Mouse (Mus musculus) embryonic facial prominence, embryonic 13.5 days (tissue): ENCODE measurements around the gene Tmem8b. TPM values are rescaled to one million over a fixed set of nuclear protein-coding genes. Genes with fewer than 3 reads are reported as not detected.

ENCODE experiments used
- ATAC-seq: fragments of 200-750 bp; cut with Nextera tagmentation; 2 replicates; pipeline ENCODE4 v1.8.0; 2017; ENCODE audit warnings: low read depth; ENCODE audit not compliant: insufficient number of reproducible peaks, insufficient read depth, low FRiP score, low TSS enrichment
- H3K27ac ChIP-seq: fragments of 300-500 bp; sonication (generic); 2 replicates; pipeline ENCODE4 v1.5.1; 2015; ENCODE audit warnings: moderate library complexity, mild to moderate bottlenecking, inconsistent platforms
- H3K27me3 ChIP-seq: fragments of 300-500 bp; sonication (generic); 2 replicates; pipeline ENCODE4 v1.6.1; 2015; ENCODE audit warnings: mild to moderate bottlenecking, inconsistent platforms
- H3K36me3 ChIP-seq: fragments of 300-500 bp; sonication (generic); 2 replicates; pipeline ENCODE4 v1.6.1; 2015; ENCODE audit warnings: mild to moderate bottlenecking, inconsistent platforms
- H3K4me1 ChIP-seq: fragments of 300-500 bp; sonication (generic); 2 replicates; pipeline ENCODE4 v1.6.1; 2015; ENCODE audit warnings: inconsistent platforms
- H3K4me2 ChIP-seq: fragments of 300-500 bp; sonication (generic); 2 replicates; pipeline ENCODE4 v1.6.1; 2015; ENCODE audit warnings: moderate library complexity, mild to moderate bottlenecking, inconsistent platforms
- H3K4me3 ChIP-seq: fragments of 300-500 bp; sonication (generic); 2 replicates; pipeline ENCODE4 v1.5.1; 2015; ENCODE audit warnings: mild to moderate bottlenecking, inconsistent platforms
- H3K9ac ChIP-seq: fragments of 300-500 bp; sonication (generic); 2 replicates; pipeline ENCODE4 v1.6.1; 2015; ENCODE audit warnings: mild to moderate bottlenecking, inconsistent platforms
- H3K9me3 ChIP-seq: fragments of 300-500 bp; sonication (generic); 2 replicates; pipeline ENCODE4 v1.6.1; 2016; ENCODE audit warnings: inconsistent platforms
- WGBS: fragments of 180-500 bp; shearing (Covaris S2); methylation state at CpG from one replicate; pipeline ENCODE4 v1.1.7; 2015; ENCODE audit warnings: mixed read lengths; 5-methylcytosine and 5-hydroxymethylcytosine counted together
- polyA plus RNA-seq: library from polyadenylated mRNA; unstranded; fragments of >200 nt; fragmentation: Nextera tagmentation; extraction: Ambion mirVana; gene quantifications from 2 replicates; pipeline ENCODE4 v1.2.1, GENCODE M21; 2015

Tmem8b gene
- polyA plus RNA-seq, 1 experiment from 2014 or later, result 8.4 TPM

DNA sequence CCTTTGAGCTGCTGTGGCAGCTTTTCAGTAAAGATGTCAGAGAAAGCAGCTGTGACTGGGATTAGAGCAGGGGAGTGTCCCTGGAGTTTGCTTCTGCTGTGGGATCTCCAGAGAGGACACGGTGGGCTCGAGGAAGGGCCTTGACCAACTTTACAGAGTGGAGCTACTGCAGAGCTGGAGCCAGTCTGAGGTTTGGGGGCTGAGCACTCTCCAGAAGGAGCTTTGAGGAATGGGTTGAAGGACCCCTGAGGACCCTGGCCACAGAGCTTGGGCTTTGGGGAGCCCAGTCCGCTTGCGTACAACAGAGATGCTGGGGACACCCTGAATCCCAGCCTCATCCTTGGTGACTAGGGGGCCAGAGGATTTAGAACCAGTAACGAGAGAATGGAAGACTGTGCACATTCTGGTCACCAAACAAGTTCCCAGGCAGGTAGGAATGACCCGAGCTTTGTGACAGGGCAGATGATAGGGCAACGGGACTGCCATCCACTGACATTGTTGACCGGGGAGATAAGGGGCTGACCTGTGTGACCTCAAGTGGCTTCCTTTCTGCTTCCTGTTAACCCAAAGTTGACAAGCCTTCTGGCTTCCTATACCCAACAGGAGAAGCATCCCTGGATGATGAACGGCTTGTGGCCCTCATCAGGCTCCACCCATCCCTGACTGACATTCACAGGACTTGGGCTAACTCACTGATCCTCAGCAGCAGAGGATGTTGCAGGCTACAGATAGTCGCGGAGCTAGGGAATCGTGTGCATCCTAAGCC, 57.6 kb downstream of the Tmem8b start:
- H3K27ac ChIP-seq, result no peak overlapping the region
- no peaks in the 10 kb centered on the region for H3K9me3 ChIP-seq
- H3K36me3 ChIP-seq, result no peaks in the 10 kb centered on the region
- H3K4me1 ChIP-seq, result peaks cover 13% of the 10 kb centered on the region
- H3K4me3 ChIP-seq, result no peak overlapping the region
- no peaks in the 10 kb centered on the region for H3K27me3 ChIP-seq
- no peak overlapping the region for H3K9ac ChIP-seq
- no peak for ATAC-seq
- WGBS, result 64% methylated on average over 12 of the region's 12 CpGs
- no peak overlapping the region for H3K4me2 ChIP-seq

DNA sequence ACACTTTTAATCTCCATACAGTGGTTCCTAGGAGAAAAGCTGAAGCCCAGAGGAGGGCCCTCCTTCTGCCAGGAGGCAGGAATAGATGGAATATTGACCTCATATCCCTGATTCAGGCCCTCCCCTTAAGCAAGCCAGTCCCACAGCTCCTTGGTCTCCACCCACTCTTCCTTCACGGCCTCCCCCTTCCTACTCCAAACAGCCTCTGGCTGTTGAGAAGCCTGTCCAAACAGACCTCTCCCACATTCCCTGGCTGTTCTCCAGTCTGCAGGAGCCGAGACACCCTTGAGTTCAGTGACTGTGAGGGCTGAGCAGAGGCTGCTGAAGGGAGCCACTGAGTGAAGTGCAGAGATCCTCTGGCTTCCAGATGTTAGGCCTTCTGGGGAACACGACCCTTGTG, 58.2 kb downstream of the Tmem8b start, which contains the start of gene Hrct1:
Hrct1 (plus strand) TSS at position 194 of the 400 bp plus-strand sequence.
- no peak within 1 kb of the TSS for H3K4me2 ChIP-seq
- WGBS, result 20% methylated on average over 3 of the region's 3 CpGs
- no peak within 1 kb of the TSS for H3K9ac ChIP-seq
- H3K4me1 ChIP-seq, result peaks cover 13% of the 10 kb centered on the region
- H3K27ac ChIP-seq, result 0 out of 2 replicates have a peak within 1 kb of the TSS, but pooled peaks have one; percentile 7
- no peak for ATAC-seq
- no peak within 1 kb of the TSS for H3K4me3 ChIP-seq
- no peaks in the 10 kb centered on the region for H3K9me3 ChIP-seq
- no peaks in the 10 kb centered on the region for H3K27me3 ChIP-seq
- H3K36me3 ChIP-seq, result no peaks in the 10 kb centered on the region

DNA sequence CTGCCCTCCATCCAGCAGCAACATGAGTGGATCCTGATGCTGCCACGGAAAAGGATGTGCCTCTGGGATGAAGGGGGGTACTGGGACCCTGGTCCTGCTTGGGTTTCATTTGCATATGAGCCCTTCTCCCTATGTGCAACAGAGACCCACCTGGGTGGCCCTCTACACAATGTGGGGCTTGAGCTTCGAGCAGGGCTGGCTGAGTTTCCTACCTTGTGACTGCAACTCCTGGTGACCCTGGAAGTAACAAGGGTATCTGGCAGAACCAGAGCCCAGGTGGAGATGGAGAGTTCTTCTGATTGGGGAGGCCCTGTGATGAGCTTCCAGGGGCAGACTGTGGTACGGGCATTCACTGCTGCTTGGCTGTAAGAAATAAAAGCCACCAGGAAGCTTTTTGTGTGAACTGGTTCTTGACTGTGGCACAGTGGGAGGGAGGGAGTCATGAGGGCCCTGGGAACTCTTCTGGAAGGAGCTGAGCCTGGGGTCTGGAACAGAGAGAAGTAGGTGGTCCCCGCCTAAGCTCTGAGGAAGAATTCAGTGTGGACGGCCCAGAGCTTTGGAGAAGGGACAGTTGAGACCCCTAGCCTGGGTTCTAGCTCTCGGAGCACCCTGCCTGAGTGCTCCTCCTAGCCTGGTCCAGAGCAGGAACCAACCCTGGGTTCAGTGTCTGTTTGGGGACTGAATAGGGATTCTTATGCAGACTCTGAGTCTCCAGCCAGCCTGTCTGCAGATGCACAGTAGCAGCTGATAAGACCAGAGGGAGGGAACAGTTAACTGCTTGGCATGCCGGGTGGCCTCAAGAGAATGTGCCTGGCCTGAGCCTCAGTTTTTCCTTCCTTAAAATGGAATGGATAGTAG, 59.2 kb downstream of the Tmem8b start:
- no peak overlapping the region for H3K4me3 ChIP-seq
- 78% methylated on average over 7 of the region's 7 CpGs for WGBS
- H3K9ac ChIP-seq, result no peak overlapping the region
- H3K36me3 ChIP-seq, result no peaks in the 10 kb centered on the region
- H3K4me2 ChIP-seq, result no peak overlapping the region
- H3K9me3 ChIP-seq, result no peaks in the 10 kb centered on the region
- H3K4me1 ChIP-seq, result peaks cover 13% of the 10 kb centered on the region
- H3K27me3 ChIP-seq, result no peaks in the 10 kb centered on the region
- no peak for ATAC-seq
- no peak overlapping the region for H3K27ac ChIP-seq

DNA sequence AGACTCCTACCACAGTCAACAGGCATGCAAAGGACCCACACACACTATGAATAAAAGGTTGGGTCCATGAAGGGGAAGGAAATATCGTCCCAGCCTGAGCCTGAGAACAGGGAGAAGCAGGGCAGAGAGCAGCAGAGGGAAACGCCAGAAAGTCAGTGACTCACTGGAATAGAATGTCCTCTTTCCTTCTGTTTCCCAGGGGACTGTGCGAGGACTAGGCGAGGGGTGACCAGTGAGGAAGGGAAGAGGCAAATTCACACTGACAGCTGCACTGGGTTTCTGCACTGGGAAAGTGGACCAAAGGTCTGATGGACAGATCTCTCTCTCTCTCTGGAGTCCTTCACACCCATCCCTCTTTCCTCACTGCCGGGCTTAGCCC, 59.8 kb downstream of the Tmem8b start:
- 50% methylated on average over 5 of the region's 5 CpGs for WGBS
- no peak for ATAC-seq
- H3K4me2 ChIP-seq, result no peak overlapping the region
- H3K4me3 ChIP-seq, result no peak overlapping the region
- peaks cover 13% of the 10 kb centered on the region for H3K4me1 ChIP-seq
- no peaks in the 10 kb centered on the region for H3K9me3 ChIP-seq
- H3K27me3 ChIP-seq, result no peaks in the 10 kb centered on the region
- no peaks in the 10 kb centered on the region for H3K36me3 ChIP-seq
- H3K9ac ChIP-seq, result no peak overlapping the region
- H3K27ac ChIP-seq, result no peak overlapping the region

DNA sequence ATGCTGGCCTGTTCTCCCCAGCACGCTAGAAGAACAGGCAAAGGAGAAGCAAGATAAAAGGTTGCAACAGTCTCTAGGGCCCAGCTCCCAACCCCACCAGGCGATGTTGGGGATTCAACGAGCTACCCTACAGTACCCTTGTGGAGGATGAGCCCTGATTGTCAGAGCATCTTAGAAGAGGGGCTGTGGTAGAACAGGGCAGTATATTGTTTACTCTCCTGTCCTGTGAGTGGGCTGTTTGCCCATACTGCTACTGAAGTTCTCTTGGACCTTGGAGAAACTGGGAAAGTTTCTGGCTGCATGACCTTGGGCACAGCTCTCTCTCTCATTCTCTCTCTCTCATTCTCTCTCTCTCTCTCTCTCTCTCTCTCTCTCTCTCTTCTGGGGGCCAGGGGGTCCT, 60.4 kb downstream of the Tmem8b start:
- Histone ChIP-seq H3K9me3 (no peaks in the 10 kb centered on the region), H3K4me2 (no peak overlapping the region), H3K27ac (no peak overlapping the region), H3K4me3 (no peak overlapping the region), H3K4me1 (peaks cover 13% of the 10 kb centered on the region), H3K27me3 (no peaks in the 10 kb centered on the region), H3K36me3 (no peaks in the 10 kb centered on the region), H3K9ac (no peak overlapping the region)
- no peak for ATAC-seq
- 64% methylated on average over 3 of the region's 3 CpGs for WGBS

DNA sequence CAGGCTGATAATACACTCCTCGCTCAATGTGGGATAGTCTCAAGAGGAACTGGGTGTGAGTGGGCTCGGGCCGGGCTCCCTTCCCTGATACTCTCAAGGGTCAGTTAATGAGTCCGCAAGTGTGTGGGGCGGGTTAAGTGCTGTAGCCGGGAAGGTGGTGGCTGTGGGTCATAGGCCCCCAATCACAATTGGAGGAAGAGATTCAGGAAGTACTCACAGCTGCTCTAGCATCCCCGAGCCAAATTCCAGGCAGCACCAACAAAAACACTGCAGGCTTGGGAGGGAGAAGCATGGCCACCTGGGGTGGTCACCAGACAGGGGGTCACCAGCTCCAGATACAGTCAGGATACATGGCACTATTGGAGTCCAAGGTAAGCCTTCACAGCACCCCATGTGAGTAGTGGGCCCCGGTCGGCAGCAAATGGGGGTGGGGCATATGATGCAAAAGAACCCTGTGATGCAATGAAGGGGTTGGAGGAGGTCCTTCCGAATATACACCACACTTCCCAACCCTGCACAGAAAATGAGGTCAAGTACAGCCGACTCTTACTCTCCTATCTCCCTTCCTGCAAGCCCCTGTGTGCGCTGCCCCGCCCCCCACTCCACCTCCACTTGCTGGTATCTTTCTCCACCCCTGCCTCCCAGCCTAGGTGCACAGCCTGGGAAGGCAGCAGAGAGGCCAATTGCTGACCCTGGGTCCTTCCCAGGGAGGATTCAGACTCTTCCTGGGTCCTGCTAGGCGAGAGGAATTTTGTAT, 61.2 kb downstream of the Tmem8b start, which contains the start of gene Spaar:
Spaar (plus strand) TSS at position 241 of the 757 bp plus-strand sequence.
- Histone ChIP-seq H3K4me2 (no peak within 1 kb of the TSS), H3K27ac (no peak within 1 kb of the TSS), H3K4me3 (no peak within 1 kb of the TSS), H3K9ac (no peak within 1 kb of the TSS), H3K36me3 (no peaks in the 10 kb centered on the region), H3K4me1 (peaks cover 13% of the 10 kb centered on the region), H3K9me3 (no peaks in the 10 kb centered on the region), H3K27me3 (no peaks in the 10 kb centered on the region)
- no peak for ATAC-seq
- 62% methylated on average over 14 of the region's 14 CpGs for WGBS

DNA sequence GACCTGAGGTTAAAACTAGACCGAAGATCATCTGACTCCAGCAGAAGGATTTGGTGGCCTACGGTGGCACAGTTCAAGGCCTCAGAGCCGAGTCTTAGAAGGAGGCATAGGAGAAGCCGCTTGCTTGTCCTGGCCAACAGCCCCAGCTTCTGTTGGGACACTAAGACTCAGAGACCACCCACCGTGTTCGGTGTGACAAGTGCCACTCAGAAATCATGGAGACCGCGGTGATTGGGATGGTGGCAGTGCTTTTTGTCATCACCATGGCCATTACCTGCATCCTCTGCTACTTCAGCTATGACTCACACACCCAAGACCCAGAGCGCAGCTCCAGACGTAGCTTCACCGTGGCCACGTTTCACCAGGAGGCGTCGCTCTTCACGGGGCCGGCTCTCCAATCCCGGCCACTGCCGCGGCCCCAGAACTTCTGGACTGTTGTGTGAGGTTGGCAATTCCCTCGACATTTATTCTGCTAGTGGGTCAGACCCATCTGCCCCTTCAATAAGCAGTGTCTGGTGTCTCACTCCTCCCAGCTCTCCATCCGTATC, 62.1 kb downstream of the Tmem8b start:
- Histone ChIP-seq H3K9me3 (no peaks in the 10 kb centered on the region), H3K27ac (no peak overlapping the region), H3K4me2 (no peak overlapping the region), H3K27me3 (no peaks in the 10 kb centered on the region), H3K4me3 (no peak overlapping the region), H3K36me3 (no peaks in the 10 kb centered on the region), H3K4me1 (peaks cover 17% of the 10 kb centered on the region), H3K9ac (no peak overlapping the region)
- no peak for ATAC-seq
- 73% methylated on average over 21 of the region's 21 CpGs for WGBS

DNA sequence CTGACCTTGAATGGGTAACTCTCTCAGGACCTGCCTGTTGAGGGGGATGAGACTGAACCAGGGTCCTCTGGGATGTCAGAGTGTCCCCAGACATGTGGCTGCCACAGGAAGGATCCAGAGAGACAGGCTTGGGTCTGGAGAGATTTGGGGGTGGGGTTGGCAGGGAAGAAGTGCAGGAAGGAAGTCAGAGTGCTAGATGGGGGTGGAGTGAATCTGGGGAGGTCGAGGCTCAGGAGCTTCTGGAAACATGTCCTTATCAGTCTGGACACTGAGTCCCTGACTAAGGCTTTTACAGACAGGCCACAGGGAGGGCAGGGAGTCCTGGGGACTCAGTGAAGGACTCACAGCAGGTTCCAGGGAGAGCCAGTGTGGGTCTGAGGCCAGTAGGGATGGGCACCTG, 63.4 kb downstream of the Tmem8b start:
- Histone ChIP-seq H3K4me2 (no peak overlapping the region), H3K4me3 (no peak overlapping the region), H3K9ac (no peak overlapping the region), H3K27me3 (no peaks in the 10 kb centered on the region), H3K4me1 (peaks cover 9% of the 10 kb centered on the region; the same call in 1 of the 2 replicates), H3K9me3 (no peaks in the 10 kb centered on the region), H3K36me3 (no peaks in the 10 kb centered on the region), H3K27ac (no peak overlapping the region)
- ATAC-seq, result no peak
- 35% methylated on average over 1 of the region's 1 CpGs for WGBS

DNA sequence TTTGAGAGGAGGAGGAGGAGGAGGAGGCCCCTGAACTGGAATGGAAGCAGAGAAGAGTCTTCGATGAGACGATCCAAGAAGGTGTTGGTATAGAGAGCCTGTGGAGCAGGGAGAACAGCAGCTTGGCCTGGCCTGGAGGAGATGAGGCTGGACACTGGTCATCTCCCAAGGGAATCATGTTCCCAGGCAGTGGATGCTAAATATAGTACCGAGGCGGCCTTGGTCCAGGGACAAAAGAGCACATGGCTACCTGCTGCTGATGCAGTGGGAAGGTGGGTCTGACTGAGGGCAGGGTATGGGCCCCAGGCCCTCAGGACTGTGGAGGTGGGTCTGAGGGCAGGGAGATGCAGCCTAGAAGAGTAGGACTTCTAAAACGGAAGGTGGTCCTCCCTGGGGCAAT, 64.4 kb downstream of the Tmem8b start:
- no peaks in the 10 kb centered on the region for H3K9me3 ChIP-seq
- H3K27ac ChIP-seq, result no peak overlapping the region
- 0 out of 2 replicates have a peak, but pooled peaks cover 4% of the 10 kb centered on the region for H3K4me1 ChIP-seq
- no peak overlapping the region for H3K9ac ChIP-seq
- H3K4me2 ChIP-seq, result no peak overlapping the region
- H3K36me3 ChIP-seq, result no peaks in the 10 kb centered on the region
- no peak for ATAC-seq
- H3K27me3 ChIP-seq, result no peaks in the 10 kb centered on the region
- H3K4me3 ChIP-seq, result no peak overlapping the region
- 84% methylated on average over 5 of the region's 5 CpGs for WGBS

DNA sequence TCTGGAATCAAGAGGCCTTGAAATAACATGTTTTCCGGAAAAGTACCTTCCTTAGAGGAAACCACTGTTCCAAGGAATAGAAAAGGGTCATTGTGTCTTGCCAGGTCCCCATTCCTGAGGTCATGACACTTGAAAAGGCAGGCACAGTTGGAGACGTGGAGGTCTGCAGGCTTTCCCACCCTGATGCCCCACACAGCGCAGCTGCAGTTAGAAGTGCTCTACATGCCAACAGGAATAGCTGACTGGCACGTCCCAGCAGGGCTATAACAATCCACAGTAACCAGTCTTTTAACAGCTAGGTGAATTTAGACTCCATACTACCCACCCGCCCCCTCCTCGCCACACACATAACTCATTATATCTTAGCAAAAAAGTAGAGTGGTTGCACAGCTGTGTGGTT, 68.4 kb downstream of the Tmem8b start:
- Histone ChIP-seq H3K4me2 (no peak overlapping the region), H3K9ac (no peak overlapping the region), H3K4me3 (no peak overlapping the region), H3K4me1 (peaks cover 5% of the 10 kb centered on the region; the same call in 1 of the 2 replicates), H3K9me3 (no peaks in the 10 kb centered on the region), H3K27me3 (no peaks in the 10 kb centered on the region), H3K36me3 (no peaks in the 10 kb centered on the region), H3K27ac (no peak overlapping the region)
- no peak for ATAC-seq
- WGBS, result 47% methylated on average over 6 of the region's 6 CpGs

DNA sequence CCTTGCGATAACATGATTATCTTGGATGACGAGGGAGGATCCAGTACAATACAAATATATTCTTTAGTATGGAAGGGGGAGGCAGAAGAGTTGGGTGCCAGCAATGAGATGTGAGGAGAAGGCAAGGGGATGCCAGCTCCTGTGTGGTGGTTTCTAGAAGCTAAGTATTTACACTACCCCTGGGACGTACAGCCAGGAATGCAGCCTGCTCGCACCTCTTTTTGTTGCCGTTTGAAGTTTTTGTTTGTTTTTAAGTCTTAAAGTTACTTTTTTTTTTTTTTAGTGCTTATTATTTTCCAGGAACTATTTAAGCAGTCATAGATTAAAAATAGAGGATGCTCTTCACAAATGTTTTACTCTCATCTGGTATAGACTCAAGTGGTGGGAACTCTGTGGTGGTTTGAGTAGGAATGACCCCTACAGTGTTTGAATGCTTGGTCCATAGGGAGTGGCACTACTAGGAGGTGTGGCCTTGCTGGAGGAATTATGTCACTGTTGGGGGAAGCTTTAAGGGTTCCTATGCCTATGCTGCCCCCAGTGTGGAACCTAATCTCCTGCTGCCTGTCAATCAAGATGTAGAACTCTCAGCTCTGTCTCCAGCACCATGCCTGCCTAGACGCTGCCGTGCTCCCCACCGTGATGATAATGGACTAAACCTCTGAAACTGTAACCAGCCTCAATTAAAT, 70.4 kb downstream of the Tmem8b start:
- H3K4me2 ChIP-seq, result no peak overlapping the region
- H3K4me1 ChIP-seq, result peaks cover 7% of the 10 kb centered on the region; the same call in 1 of the 2 replicates
- H3K27me3 ChIP-seq, result no peaks in the 10 kb centered on the region
- WGBS, result 73% methylated on average over 8 of the region's 8 CpGs
- H3K27ac ChIP-seq, result no peak overlapping the region
- H3K36me3 ChIP-seq, result no peaks in the 10 kb centered on the region
- H3K4me3 ChIP-seq, result no peak overlapping the region
- H3K9me3 ChIP-seq, result no peaks in the 10 kb centered on the region
- ATAC-seq, result no peak
- no peak overlapping the region for H3K9ac ChIP-seq
